Mouse (Mus musculus): ENCODE measurements at regions not wholly inside any gene's neighbourhood (a gene's known extent, or its start where the extent isn't known, plus 50 kb on each side); places are given as distances from the start of the nearest gene placed in this dataset.

DNA sequence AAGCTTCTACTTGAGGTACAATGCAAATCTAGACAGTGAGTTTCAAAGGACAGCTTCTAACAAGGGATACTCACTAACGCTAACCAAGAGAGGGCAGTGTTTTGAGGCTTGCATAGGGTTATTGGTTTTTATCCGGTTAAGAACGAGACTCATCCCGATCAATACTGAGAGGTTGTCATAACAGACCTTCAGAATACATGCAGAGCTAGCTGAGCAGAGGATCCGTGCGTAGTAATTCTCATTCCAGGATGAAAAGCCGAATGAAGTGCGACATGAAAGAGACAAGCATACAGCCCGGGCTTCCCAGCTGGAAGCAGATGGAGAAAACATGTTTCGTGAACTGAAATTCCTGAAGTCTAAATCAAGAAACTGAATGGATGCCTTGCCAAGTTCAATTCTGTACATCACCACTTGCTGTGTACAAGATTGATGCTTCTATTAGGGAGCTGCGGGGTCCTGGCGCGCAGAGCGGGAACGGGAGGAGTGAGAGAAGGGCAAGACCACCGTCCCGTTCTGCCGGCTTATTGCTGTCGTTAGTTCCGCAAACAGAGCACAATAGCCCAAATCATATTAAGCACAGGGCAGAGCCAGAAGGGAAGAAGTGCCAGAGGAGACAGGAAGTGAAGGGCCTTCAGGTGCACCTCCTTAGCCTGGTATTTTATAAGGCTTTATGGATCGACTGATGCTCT lies 65.4 kb upstream of the Tes start:
- DNase-seq, result no peak

DNA sequence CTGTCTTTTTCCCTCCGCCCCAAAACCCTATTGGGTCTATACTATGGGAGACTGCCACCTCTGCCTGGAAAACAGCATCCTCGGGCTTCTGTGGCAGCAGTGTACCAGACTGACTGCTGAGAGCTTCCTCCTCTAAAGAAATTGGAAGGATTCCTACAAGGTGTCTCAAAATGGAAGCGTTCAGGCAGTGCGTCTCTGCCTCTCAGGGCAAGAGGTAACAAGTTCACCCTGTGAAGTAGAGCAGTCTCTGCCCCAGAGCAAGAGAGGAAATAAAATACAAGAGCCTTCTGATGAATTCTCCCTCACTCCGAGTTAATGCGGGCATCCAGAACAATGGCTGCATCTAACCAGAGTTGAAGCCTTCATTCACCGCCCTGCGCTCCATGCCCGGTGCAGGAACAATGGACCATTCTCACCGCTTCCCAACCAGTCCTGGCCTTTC lies 69.4 kb upstream of the Tes start:
- no peak for DNase-seq

- DNase-seq, result peak in 1 of 2 experiments; percentile 19
Observed at GRCm38 (mm10) chr6:16994711-16995110, 70.2 kb upstream of the Tes start.

GRCm38 (mm10) chr6:16991996-16992591 lies 72.9 kb upstream of the Tes start:
- DNase-seq, result no peak

DNA sequence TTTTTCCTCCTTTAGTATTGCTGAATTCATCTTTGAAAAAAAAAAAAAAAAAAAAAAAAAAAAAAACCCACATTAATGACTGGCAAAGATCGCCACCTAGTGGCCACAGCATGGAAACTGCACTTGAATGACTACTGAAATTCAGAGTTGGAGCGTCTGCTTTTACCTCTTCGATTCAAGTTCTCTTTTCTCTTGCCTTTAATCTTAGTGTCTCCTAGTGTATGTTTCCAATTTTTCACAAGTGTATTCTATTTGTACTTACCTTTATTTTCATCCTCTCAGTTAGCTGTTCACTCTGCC lies 79.9 kb upstream of the Tfec start:
- DNase-seq, result peak; percentile 10 to 31

DNA sequence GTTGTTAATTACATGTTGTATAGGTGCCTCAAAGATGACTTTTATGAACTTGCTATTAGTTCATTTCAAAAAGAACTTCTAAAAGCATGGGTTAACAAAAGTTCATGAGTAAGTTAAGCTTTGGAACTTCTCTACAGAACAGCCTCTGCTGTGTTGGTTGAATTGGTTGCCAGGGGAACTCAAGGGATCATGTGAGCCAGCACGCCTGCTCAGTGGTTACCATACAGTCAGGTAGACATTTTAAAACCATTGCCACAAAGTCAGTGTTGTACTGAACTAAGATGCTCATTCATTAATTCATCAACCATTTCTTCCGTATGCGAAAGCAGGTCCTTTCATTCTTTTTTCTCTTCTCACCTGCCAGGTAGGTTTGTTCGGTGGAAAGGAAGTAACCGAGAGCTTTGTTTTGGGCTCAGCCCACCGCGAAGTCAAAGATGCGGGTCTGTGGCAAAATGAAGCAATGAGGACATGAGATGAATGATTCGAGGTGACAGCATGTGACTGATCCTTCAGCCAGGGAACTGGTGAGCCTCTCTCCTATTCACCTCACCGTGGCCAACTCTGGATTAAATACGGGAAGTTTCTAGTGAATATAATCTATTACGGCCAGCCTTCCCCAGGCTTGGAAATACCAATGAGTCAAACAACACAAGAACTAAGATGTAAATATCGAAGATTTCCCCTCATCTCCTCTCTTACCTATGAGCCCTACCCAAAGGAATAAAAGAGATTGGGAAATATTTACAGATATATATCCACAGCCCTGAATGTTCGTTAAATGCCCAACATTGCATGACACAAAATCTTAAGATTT lies 79.4 kb upstream of the Tfec start:
- DNase-seq, result no peak

DNA sequence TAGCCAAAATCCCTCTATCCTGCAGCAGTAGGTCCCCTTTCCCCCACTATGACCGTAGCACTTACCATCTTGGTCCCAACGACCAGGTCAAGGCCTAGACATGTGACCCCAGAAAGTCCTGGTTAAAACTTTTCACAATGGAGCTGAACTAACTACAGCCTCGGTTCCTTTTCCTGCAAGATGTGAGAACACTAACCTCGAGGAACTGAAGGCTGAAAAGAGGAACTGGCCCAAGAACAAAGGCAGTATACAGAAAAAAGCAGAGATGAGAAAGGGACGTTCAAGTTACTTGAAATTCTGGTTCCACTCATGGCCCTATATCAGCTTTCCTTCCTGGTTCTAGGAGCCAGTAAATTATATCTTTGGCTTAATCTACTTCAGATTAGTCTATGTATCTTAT lies 67.4 kb upstream of the Tfec start:
- no peak for DNase-seq

DNA sequence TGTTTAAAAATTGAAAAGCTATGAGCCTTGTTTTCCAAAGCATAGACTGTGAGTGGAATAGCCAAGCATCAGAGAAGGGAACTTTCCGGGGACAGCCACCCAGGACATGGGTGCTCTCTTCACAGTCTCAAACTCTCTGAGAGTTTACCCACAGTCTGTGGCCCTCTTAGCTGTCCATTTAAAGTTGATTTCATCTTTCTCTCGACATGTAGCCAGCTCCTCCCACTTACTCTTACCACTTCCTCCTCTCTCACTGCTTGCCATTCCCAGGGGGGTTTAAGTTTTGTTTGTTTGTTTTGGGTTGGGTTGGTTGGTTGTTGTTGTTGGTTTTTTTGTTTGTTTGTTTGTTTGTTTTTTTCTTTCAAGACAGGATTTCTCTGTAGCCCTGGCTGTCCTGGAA lies 66.1 kb upstream of the Tfec start:
- DNase-seq, result no peak

DNA sequence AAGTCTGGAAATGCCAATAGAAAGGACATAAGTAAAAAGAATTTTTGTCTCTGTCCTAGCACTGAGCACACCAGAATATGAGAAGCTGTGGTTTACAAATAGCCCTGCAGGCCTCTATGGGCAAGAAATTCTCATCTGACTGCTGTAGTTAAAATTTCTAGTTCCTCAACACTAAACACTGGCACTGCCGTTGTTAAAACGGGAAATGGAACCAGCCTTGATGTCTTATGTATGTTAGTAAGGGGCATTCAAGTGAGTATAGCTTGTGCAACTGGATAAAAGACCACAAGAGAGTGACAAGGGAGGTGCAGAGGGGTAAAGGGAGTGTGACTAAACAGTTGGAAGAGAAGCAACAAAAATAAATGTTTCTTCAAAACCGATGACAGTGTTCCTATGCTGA lies 65.7 kb upstream of the Tfec start:
- no peak for DNase-seq

DNA sequence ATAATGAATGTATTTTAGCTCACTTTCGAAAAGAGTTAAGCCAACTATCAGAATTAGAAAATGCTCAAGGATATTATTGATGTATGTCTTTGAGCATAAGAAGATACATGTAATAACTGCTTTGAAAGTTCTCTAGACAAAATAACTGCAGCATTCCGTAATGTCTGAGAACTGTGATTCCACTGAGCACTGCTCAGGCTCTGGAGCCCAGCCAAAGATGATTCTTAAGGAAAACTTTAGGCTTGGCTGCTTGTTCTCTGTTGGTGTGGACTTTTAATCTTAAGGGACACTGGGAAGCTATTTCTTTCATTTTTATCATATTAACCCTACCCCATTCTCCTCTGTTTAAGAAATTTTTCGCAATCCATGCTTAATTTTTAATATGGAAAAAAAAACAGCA lies 59.9 kb upstream of the Tfec start:
- DNase-seq, result no peak

- no peak for DNase-seq
Observed at GRCm38 (mm10) chr6:16956771-16957435, 58.7 kb upstream of the Tfec start.

Measured in adrenal gland, postnatal 36 days (tissue).